35 mouse cellular contexts compared by ENCODE assay signal in genomic region chr9:107759593-107759992, GRCm38 (mm10). TPM values are rescaled to one million over a fixed set of nuclear protein-coding genes. Genes with fewer than 3 reads are reported as not detected.
"Had no signal": no experiment of that assay in that cellular context is flagged by ENCODE, and none has a peak within 500 bp of the region (broad histone marks: within the 10 kb centered on the region; RNA-seq: fewer than 3 reads in every experiment).

No protein-coding gene starts in this region.

- H3K4me3 ChIP-seq: heart, embryonic 12.5 days; heart, embryonic 13.5 days; heart, embryonic 15.5 days; hindbrain, embryonic 10.5 days; hindbrain, embryonic 12.5 days; hindbrain, embryonic 13.5 days; hindbrain, embryonic 15.5 days; intestine, embryonic 15.5 days; kidney, embryonic 15.5 days; layer of hippocampus, adult 2 months; left cerebral cortex, adult 2 months had no signal

- H3K4me2 ChIP-seq: heart, embryonic 11.5 days; heart, embryonic 12.5 days; heart, embryonic 13.5 days; heart, embryonic 15.5 days; hindbrain, embryonic 12.5 days; hindbrain, embryonic 13.5 days; hindbrain, embryonic 14.5 days; hindbrain, embryonic 15.5 days; intestine, embryonic 15.5 days; kidney, embryonic 15.5 days had no signal

- ATAC-seq: hindbrain, embryonic 16.5 days; hindbrain, postnatal 0 days; inflammation-experienced regulatory T-cells, adult 6 months; intestine, embryonic 15.5 days; intestine, embryonic 16.5 days; intestine, postnatal 0 days had no signal

- H3K27me3 ChIP-seq: heart, embryonic 12.5 days; heart, embryonic 13.5 days; heart, embryonic 15.5 days; hindbrain, embryonic 12.5 days; hindbrain, embryonic 13.5 days; hindbrain, embryonic 15.5 days; intestine, embryonic 15.5 days; kidney, embryonic 15.5 days had no signal

- DNase-seq: heart, postnatal 10 days; heart, postnatal 14 days; heart, postnatal 36 days; heart, postnatal 4 days; kidney, adult 11 months; kidney, adult 18-20 months; kidney, adult 2 months; kidney, adult 8-10 months; kidney, adult 9 months; kidney, postnatal 10 days; kidney, postnatal 14 days; kidney, postnatal 25 days; kidney, postnatal 36 days; kidney, postnatal 4 days; layer of hippocampus, adult 9-11 months; layer of hippocampus, postnatal 36 days had no signal

- H3K27ac ChIP-seq: heart, embryonic 13.5 days; heart, embryonic 15.5 days; hindbrain, embryonic 10.5 days; hindbrain, embryonic 12.5 days; hindbrain, embryonic 13.5 days; hindbrain, embryonic 14.5 days; hindbrain, embryonic 15.5 days; hindbrain, postnatal 0 days; intestine, embryonic 15.5 days; kidney, embryonic 15.5 days; kidney, postnatal 0 days; layer of hippocampus, adult 2 months; left cerebral cortex, adult 2 months had no signal

- H3K4me1 ChIP-seq: heart, embryonic 12.5 days; heart, embryonic 13.5 days; heart, embryonic 15.5 days; hindbrain, embryonic 10.5 days; hindbrain, embryonic 12.5 days; hindbrain, embryonic 13.5 days; hindbrain, embryonic 15.5 days; intestine, embryonic 15.5 days; kidney, embryonic 15.5 days had no signal

- H3K9me3 ChIP-seq: heart, embryonic 12.5 days; heart, embryonic 13.5 days; heart, embryonic 15.5 days; hindbrain, embryonic 10.5 days; hindbrain, embryonic 12.5 days; hindbrain, embryonic 13.5 days; hindbrain, embryonic 15.5 days; intestine, embryonic 15.5 days; kidney, embryonic 15.5 days had no signal

- H3K9ac ChIP-seq: heart, embryonic 12.5 days; heart, embryonic 13.5 days; heart, embryonic 15.5 days; hindbrain, embryonic 12.5 days; hindbrain, embryonic 13.5 days; hindbrain, embryonic 14.5 days; hindbrain, embryonic 15.5 days; intestine, embryonic 15.5 days; kidney, embryonic 15.5 days had no signal

RNA-seq across cellular contexts. Expression of gene Sema3f, which starts 49.3 kb away (rescaled TPM):
- polyA plus RNA-seq: inflammation-experienced regulatory T-cells, adult 6 months had no signal
